Mouse (Mus musculus) inflammation-experienced regulatory T-cells, adult 16 weeks (primary cell): ENCODE measurements around the gene Trim39. TPM values are rescaled to one million over a fixed set of nuclear protein-coding genes. Genes with fewer than 3 reads are reported as not detected.

Experiments used
- polyA plus RNA-seq: library from polyadenylated mRNA; unstranded; fragments of 100-300 nt; shearing (Covaris generic); gene quantifications from one replicate; pipeline ENCODE4 v1.2.1, GENCODE M21; 2017

The Trim39 gene
- polyA plus RNA-seq = 25.1 TPM

DNA sequence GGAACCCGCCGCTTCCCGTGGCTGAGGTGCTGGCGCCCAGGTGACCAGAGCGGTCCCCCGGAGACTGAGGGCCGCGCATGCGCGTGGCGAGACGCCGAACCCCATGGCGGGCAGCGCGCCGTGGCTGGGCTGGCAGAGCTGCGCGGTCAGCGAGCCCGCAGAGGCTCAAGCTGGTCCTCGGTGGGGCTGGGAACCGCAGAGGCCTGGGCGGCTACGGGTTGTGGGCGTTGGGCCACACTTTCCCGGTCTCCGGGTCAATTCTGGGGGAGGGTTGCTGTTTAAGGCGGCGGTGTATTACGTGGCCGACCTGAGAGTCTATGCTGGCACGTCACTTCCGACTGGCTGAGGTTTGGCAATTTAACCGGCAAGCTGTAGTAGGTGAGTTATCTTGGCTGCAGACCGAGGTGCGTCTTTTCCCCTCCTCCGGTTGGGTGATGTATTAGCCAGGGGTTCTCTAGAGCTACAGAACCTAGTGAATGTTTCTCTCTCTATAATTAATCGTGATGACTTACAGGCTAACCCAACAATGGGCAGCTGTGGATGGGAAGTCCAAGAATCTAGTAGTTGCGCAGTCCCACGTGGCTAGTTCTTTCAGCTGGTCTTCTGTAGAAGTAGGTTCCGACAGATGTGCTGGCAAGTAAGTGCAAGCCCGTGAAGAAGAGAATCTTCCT is at the start of gene Trim39:
Gene Trim39, minus strand, starts transcription at position 662 of the 671 bp plus-strand sequence.

DNA sequence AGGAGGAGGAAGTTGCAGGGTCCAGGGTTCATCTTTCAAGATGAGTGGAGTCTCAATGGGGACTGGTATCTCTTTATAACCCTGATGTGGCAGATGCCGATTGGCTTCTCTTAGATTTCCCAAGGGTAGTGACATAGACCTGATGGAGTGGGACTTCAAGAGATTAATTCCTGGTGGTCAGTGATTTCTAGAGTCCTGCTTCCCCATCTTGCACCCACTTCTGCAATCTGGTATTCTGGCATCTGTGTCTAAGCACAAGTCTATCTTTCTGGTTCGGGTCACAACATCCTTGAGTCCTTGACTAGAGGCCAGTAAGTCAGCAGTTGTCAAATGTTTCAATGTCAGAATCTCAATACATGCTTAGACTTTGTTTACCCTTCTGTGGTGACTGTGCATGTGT is 14.3 kb upstream of the Trim39 start, which contains the start of gene H2-M10.2:
Gene H2-M10.2, minus strand, starts transcription at position 101 of the 400 bp plus-strand sequence.

GRCm38 (mm10) chr17:36257969-36258368 is 14.1 kb downstream of the Trim39 start, which contains the start of gene Rpp21:
Gene Rpp21, minus strand, starts transcription at chr17:36258069.

Other genes with a start within 250 kb of the Trim39 start
- 776 TPM for gene H2-T23, start 239.4 kb downstream of the Trim39 start, polyA plus RNA-seq
- gene H2-T22, start 229.5 kb downstream of the Trim39 start, polyA plus RNA-seq = 250 TPM
- gene Gm6034, start 229.3 kb downstream of the Trim39 start, polyA plus RNA-seq = 0.24 TPM
- gene Gm11127, start 213.9 kb downstream of the Trim39 start, polyA plus RNA-seq = 0.30 TPM
- gene Gm19684, start 150.6 kb downstream of the Trim39 start, polyA plus RNA-seq = 1.5 TPM
- gene Gm7030, start 142.8 kb downstream of the Trim39 start, polyA plus RNA-seq = not detected
- gene Gm8909, start 103.7 kb downstream of the Trim39 start, polyA plus RNA-seq = 12.4 TPM
- gene H2-T3, start 82.0 kb downstream of the Trim39 start, polyA plus RNA-seq = 0.65 TPM
- 190 TPM for gene Rpp21, start 14.2 kb downstream of the Trim39 start, polyA plus RNA-seq
- gene H2-M10.2, start 14.2 kb upstream of the Trim39 start, polyA plus RNA-seq = not detected
- gene H2-M10.1, start 53.9 kb upstream of the Trim39 start, polyA plus RNA-seq = not detected
- not detected for gene H2-M10.3, start 96.2 kb upstream of the Trim39 start, polyA plus RNA-seq
- gene H2-M10.4, start 190.1 kb upstream of the Trim39 start, polyA plus RNA-seq = not detected